In genomic region chr15:89475293-89475600, GRCm38 (mm10) we compare ENCODE assay signal across 8 mouse cellular contexts. TPM values are rescaled to one million over a fixed set of nuclear protein-coding genes. Genes with fewer than 3 reads are reported as not detected.
A peak's percentile ranks its signal among the peaks of the same experiment; 100 is the strongest.
DNase-seq lines count a peak whose midpoint lies in the region; ATAC-seq and TF ChIP-seq lines count a peak whose summit lies in the region.

No protein-coding gene starts in this region.

- no peaks in the 10 kb centered on the region for H3K79me2 ChIP-seq in heart, adult 2 months (replicated peaks; ENCODE audit: control insufficient read depth, insufficient read depth, low read length)

- peak overlapping the region; percentile 65 for H3K4me2 ChIP-seq in hindbrain, embryonic 11.5 days (replicated peaks; ENCODE audit: low read depth, low read length)

- 0 out of 2 replicates have a peak, but pooled peaks cover 2% of the 10 kb centered on the region for H3K9me3 ChIP-seq in ES-Bruce4 (replicated peaks; ENCODE audit: control insufficient read depth, insufficient read depth, low read length, poor library complexity, severe bottlenecking)
- no peaks in the 10 kb centered on the region for H3K9me3 ChIP-seq in hindbrain, embryonic 11.5 days (ENCODE audit: control insufficient read depth, low read length)
- H3K9me3 ChIP-seq in midbrain, embryonic 10.5 days (replicated peaks): no peaks in the 10 kb centered on the region

- ATAC-seq in hindbrain, embryonic 11.5 days (ENCODE audit: low FRiP score): no peak

- no peak for TF ChIP-seq POLR2A in heart, adult 2 months (IDR thresholded peaks at IDR 0.05; ENCODE audit: insufficient read depth, low read depth, low read length)
- TF ChIP-seq POLR2A in ES-Bruce4 (IDR thresholded peaks at IDR 0.05; ENCODE audit: insufficient read depth, low read length): no peak

- intact Hi-C loops in heart, adult 2 months (cut with DNase I): loop anchor here (10.0 kb wide), 1 partner anchor 610 kb away; the partner anchor contains the start of gene Pim3

- peak overlapping the region; percentile 94 for H3K27ac ChIP-seq in heart, adult 2 months
- no peak overlapping the region for H3K27ac ChIP-seq in ES-Bruce4 (ENCODE audit: insufficient read depth, low read length)
- H3K27ac ChIP-seq in hindbrain, embryonic 11.5 days (ENCODE audit: low read depth, low read length): no peak overlapping the region
- H3K27ac ChIP-seq in midbrain, embryonic 10.5 days (replicated peaks): peak overlapping the region; percentile 85

- H3K9ac ChIP-seq in heart, adult 2 months (ENCODE audit: low read depth, low read length): peak overlapping the region; percentile 71
- peak overlapping the region; percentile 45; the same call in 1 of the 2 replicates for H3K9ac ChIP-seq in ES-Bruce4 (ENCODE audit: low read depth, poor library complexity, severe bottlenecking)
- no peak overlapping the region for H3K9ac ChIP-seq in hindbrain, embryonic 11.5 days (ENCODE audit: low read depth, low read length)

- H3K27me3 ChIP-seq in heart, adult 2 months (ENCODE audit: control insufficient read depth, insufficient read depth, low read length): no peaks in the 10 kb centered on the region
- no peaks in the 10 kb centered on the region for H3K27me3 ChIP-seq in ES-Bruce4 (ENCODE audit: control insufficient read depth, insufficient read depth, low read length, poor library complexity, severe bottlenecking)
- no peaks in the 10 kb centered on the region for H3K27me3 ChIP-seq in hindbrain, embryonic 11.5 days (ENCODE audit: control insufficient read depth, insufficient read depth, low read length)
- peaks cover 19% of the 10 kb centered on the region for H3K27me3 ChIP-seq in midbrain, embryonic 10.5 days (ENCODE audit: low read depth, poor library complexity, severe bottlenecking)

- peaks cover 7% of the 10 kb centered on the region for H3K4me1 ChIP-seq in heart, adult 2 months (ENCODE audit: control insufficient read depth, insufficient read depth, low read length)
- peaks cover 1% of the 10 kb centered on the region for H3K4me1 ChIP-seq in ES-Bruce4 (ENCODE audit: control insufficient read depth, insufficient read depth, low read length)
- 0 out of 2 replicates have a peak, but pooled peaks cover 2% of the 10 kb centered on the region for H3K4me1 ChIP-seq in hindbrain, embryonic 11.5 days (replicated peaks; ENCODE audit: control insufficient read depth, insufficient read depth, low read length)
- peaks cover 30% of the 10 kb centered on the region for H3K4me1 ChIP-seq in midbrain, embryonic 10.5 days

- no peak for TF ChIP-seq CTCF in heart, adult 2 months (IDR thresholded peaks at IDR 0.05)
- TF ChIP-seq CTCF in ES-Bruce4 (IDR thresholded peaks at IDR 0.05; ENCODE audit: low read depth, low read length): no peak

- no peaks in the 10 kb centered on the region for H3K36me3 ChIP-seq in heart, adult 2 months (ENCODE audit: control insufficient read depth, insufficient read depth, low read length)
- H3K36me3 ChIP-seq in ES-Bruce4 (ENCODE audit: control insufficient read depth, insufficient read depth, low read length, poor library complexity, severe bottlenecking): no peaks in the 10 kb centered on the region
- H3K36me3 ChIP-seq in hindbrain, embryonic 11.5 days (ENCODE audit: control insufficient read depth, insufficient read depth, low read length): no peaks in the 10 kb centered on the region
- H3K36me3 ChIP-seq in midbrain, embryonic 10.5 days: 0 out of 2 replicates have a peak, but pooled peaks cover 2% of the 10 kb centered on the region

- DNase-seq in heart, adult 2 months: no peak
- no peak for DNase-seq in heart, adult 8-10 months (ENCODE audit: low spot score)
- no peak for DNase-seq in hindbrain, embryonic 11.5 days (ENCODE audit: low spot score)
- DNase-seq in midbrain, embryonic 10.5 days (ENCODE audit: low spot score): no peak
- DNase-seq in right cerebral cortex, postnatal 10 days (ENCODE audit: low spot score in 2 of 2): no peak
- DNase-seq in thymus, postnatal 14 days: no peak
- DNase-seq in kidney, postnatal 25 days: no peak

- WGBS in heart, adult 2 months: 92% methylated on average over 7 of the region's 7 CpGs
- WGBS in hindbrain, embryonic 11.5 days: 87% methylated on average over 7 of the region's 7 CpGs
- 88% methylated on average over 7 of the region's 7 CpGs for WGBS in midbrain, embryonic 10.5 days

- peak overlapping the region; percentile 68 for H3K4me3 ChIP-seq in heart, adult 2 months
- peak overlapping the region; percentile 70 for H3K4me3 ChIP-seq in ES-Bruce4 (ENCODE audit: low read depth, low read length)
- H3K4me3 ChIP-seq in hindbrain, embryonic 11.5 days (ENCODE audit: low read depth, low read length): no peak overlapping the region
- peak overlapping the region; percentile 70 for H3K4me3 ChIP-seq in midbrain, embryonic 10.5 days

- no peak for TF ChIP-seq EP300 in heart, adult 2 months (IDR thresholded peaks at IDR 0.05; ENCODE audit: insufficient read depth, low read depth, low read length)
- no peak for TF ChIP-seq EP300 in ES-Bruce4 (IDR thresholded peaks at IDR 0.05; ENCODE audit: insufficient read depth, low read depth, low read length)

RNA-seq across cellular contexts. Expression of gene Arsa, which starts 2.0 kb away (rescaled TPM):
- total RNA-seq in heart, adult 2 months (2021): 10 to 100 TPM; 11.1 to 13.5 TPM
- 19.5 and 22.1 TPM in 2 replicates for polyA plus RNA-seq in heart, adult 2 months (2012; rRNA removed)
- 10 to 100 TPM; 10.9 to 12.7 (median 11.8) TPM for total RNA-seq in heart, adult 8-10 months (2022)
- 17.9 and 24.9 TPM in 2 replicates for polyA plus RNA-seq in ES-Bruce4 (2011; ENCODE audit: insufficient read depth, insufficient read length, low read depth, missing spikeins)
- polyA plus RNA-seq in hindbrain, embryonic 11.5 days (2014; fragmentation: Nextera tagmentation; extraction: Ambion mirVana): 10.0 and 10.4 TPM in 2 replicates
- polyA plus RNA-seq in midbrain, embryonic 10.5 days (2016; fragmentation: Nextera tagmentation; extraction: Ambion mirVana): 13.5 and 14.0 TPM in 2 replicates

RNA-seq across cellular contexts. Expression of gene Mapk8ip2, which starts 21.5 kb away (rescaled TPM):
- under 1 TPM in 1 of 2 experiments, not detected in 1; 0.16 TPM for total RNA-seq in heart, adult 2 months (2021)
- 0.18 and 0.29 TPM in 2 replicates for polyA plus RNA-seq in heart, adult 2 months (2012; rRNA removed)
- total RNA-seq in heart, adult 8-10 months (2022): under 1 TPM in 3 of 4 experiments, not detected in 1; 0.09 to 0.25 (median 0.09) TPM
- polyA plus RNA-seq in ES-Bruce4 (2011; ENCODE audit: insufficient read depth, insufficient read length, low read depth, missing spikeins): 4.2 and 4.9 TPM in 2 replicates
- 22.4 and 24.1 TPM in 2 replicates for polyA plus RNA-seq in hindbrain, embryonic 11.5 days (2014; fragmentation: Nextera tagmentation; extraction: Ambion mirVana)
- 26.4 and 38.3 TPM in 2 replicates for polyA plus RNA-seq in midbrain, embryonic 10.5 days (2016; fragmentation: Nextera tagmentation; extraction: Ambion mirVana)

RNA-seq across cellular contexts. Expression of gene Shank3, which starts 24.2 kb away (rescaled TPM):
- 10 to 100 TPM; 44.3 to 52.2 TPM for total RNA-seq in heart, adult 2 months (2021)
- 29.6 and 31.0 TPM in 2 replicates for polyA plus RNA-seq in heart, adult 2 months (2012; rRNA removed)
- 10 to 100 TPM; 36.3 to 53.5 (median 43.5) TPM for total RNA-seq in heart, adult 8-10 months (2022)
- 4.4 and 5.6 TPM in 2 replicates for polyA plus RNA-seq in ES-Bruce4 (2011; ENCODE audit: insufficient read depth, insufficient read length, low read depth, missing spikeins)
- polyA plus RNA-seq in hindbrain, embryonic 11.5 days (2014; fragmentation: Nextera tagmentation; extraction: Ambion mirVana): 2.8 and 3.5 TPM in 2 replicates
- 2.1 and 2.6 TPM in 2 replicates for polyA plus RNA-seq in midbrain, embryonic 10.5 days (2016; fragmentation: Nextera tagmentation; extraction: Ambion mirVana)

RNA-seq across cellular contexts. Expression of gene Chkb, which starts 45.5 kb away (rescaled TPM):
- total RNA-seq in heart, adult 2 months (2021): 10 to 100 TPM; 46.8 to 48.2 TPM
- polyA plus RNA-seq in heart, adult 2 months (2012; rRNA removed): 81.3 and 91.7 TPM in 2 replicates
- total RNA-seq in heart, adult 8-10 months (2022): 10 to 100 TPM; 46.7 to 59.6 (median 54.0) TPM
- polyA plus RNA-seq in ES-Bruce4 (2011; ENCODE audit: insufficient read depth, insufficient read length, low read depth, missing spikeins): 41.3 and 45.7 TPM in 2 replicates
- polyA plus RNA-seq in hindbrain, embryonic 11.5 days (2014; fragmentation: Nextera tagmentation; extraction: Ambion mirVana): 54.7 and 63.4 TPM in 2 replicates
- polyA plus RNA-seq in midbrain, embryonic 10.5 days (2016; fragmentation: Nextera tagmentation; extraction: Ambion mirVana): 44.1 and 53.4 TPM in 2 replicates

RNA-seq across cellular contexts. Expression of gene Gm44502, which starts 45.8 kb away (rescaled TPM):
- total RNA-seq in heart, adult 2 months (2021): 1 to 10 TPM; 5.5 to 9.5 TPM
- 2.1 and 2.5 TPM in 2 replicates for polyA plus RNA-seq in heart, adult 2 months (2012; rRNA removed)
- 10 to 100 TPM in 2 of 4 experiments, 1 to 10 TPM in 2; 6.9 to 14.3 (median 10.7) TPM for total RNA-seq in heart, adult 8-10 months (2022)
- not detected in 2 replicates for polyA plus RNA-seq in ES-Bruce4 (2011; ENCODE audit: insufficient read depth, insufficient read length, low read depth, missing spikeins)
- not detected in 2 replicates for polyA plus RNA-seq in hindbrain, embryonic 11.5 days (2014; fragmentation: Nextera tagmentation; extraction: Ambion mirVana)
- polyA plus RNA-seq in midbrain, embryonic 10.5 days (2016; fragmentation: Nextera tagmentation; extraction: Ambion mirVana): 0.20 TPM in 1 of 2 replicates, not detected in the other

Comparison
In these comparisons a context has a peak if more than half of its experiments do, and no peak if none do; other contexts are left out.
1. H3K27ac ChIP-seq: peak in heart, adult 2 months (single experiment) and midbrain, embryonic 10.5 days (single experiment); none in ES-Bruce4 (single experiment) and hindbrain, embryonic 11.5 days (single experiment).